9 mouse cellular contexts compared by ENCODE assay signal in the genomic region with DNA sequence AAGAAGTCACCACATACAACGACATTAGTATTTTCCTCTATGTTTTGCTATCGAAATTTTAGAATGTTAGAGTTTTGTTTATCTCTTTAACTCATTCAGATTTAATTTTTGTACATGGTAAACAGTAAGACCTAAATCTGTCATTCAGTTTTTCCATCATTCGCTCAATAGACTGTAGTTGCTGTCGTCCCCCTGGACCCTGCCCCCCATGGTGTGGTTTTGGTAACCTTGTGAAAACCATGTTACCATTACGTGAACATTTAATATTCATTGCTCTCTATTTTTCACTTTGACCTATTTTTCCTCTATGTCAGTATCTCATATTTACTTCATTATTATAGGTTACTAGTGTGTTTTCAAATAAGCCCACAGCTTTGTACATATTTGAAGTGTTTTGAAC. TPM values are rescaled to one million over a fixed set of nuclear protein-coding genes. Genes with fewer than 3 reads are reported as not detected.
DNase-seq lines count a peak whose midpoint lies in the region; ATAC-seq and TF ChIP-seq lines count a peak whose summit lies in the region.
"Had no signal": no experiment of that assay in that cellular context is flagged by ENCODE, and none has a peak within 500 bp of the region (broad histone marks: within the 10 kb centered on the region; RNA-seq: fewer than 3 reads in every experiment).

No protein-coding gene starts in this region.

- H3K4me1 ChIP-seq in lung, embryonic 14.5 days (ENCODE audit: insufficient read depth), result no peaks in the 10 kb centered on the region
- peaks cover 1% of the 10 kb centered on the region; the same call in 1 of the 2 replicates for H3K4me1 ChIP-seq in embryonic facial prominence, embryonic 14.5 days (ENCODE audit: control insufficient read depth, insufficient read depth, low read length)
- H3K4me1 ChIP-seq in intestine, embryonic 15.5 days (replicated peaks), result peaks cover 3% of the 10 kb centered on the region; the same call in 1 of the 2 replicates
- 0 out of 2 replicates have a peak, but pooled peaks cover 3% of the 10 kb centered on the region for H3K4me1 ChIP-seq in neural tube, embryonic 12.5 days

- H3K27me3 ChIP-seq in lung, embryonic 14.5 days (ENCODE audit: insufficient read depth, low read length), result no peaks in the 10 kb centered on the region
- no peaks in the 10 kb centered on the region for H3K27me3 ChIP-seq in embryonic facial prominence, embryonic 14.5 days (replicated peaks; ENCODE audit: control insufficient read depth, insufficient read depth, low read length)
- H3K27me3 ChIP-seq in intestine, embryonic 15.5 days (replicated peaks), result no peaks in the 10 kb centered on the region
- H3K27me3 ChIP-seq in neural tube, embryonic 12.5 days (replicated peaks), result no peaks in the 10 kb centered on the region

- WGBS in lung, embryonic 14.5 days, result 22% methylated on average over 5 of the region's 5 CpGs
- WGBS in embryonic facial prominence, embryonic 14.5 days, result 18% methylated on average over 5 of the region's 5 CpGs
- 24% methylated on average over 5 of the region's 5 CpGs for WGBS in intestine, embryonic 15.5 days
- WGBS in neural tube, embryonic 12.5 days, result 22% methylated on average over 5 of the region's 5 CpGs

- DNase-seq in lung, embryonic 14.5 days, result no peak
- no peak for DNase-seq in lung, postnatal 4 days
- DNase-seq in embryonic facial prominence, embryonic 14.5 days (ENCODE audit: low spot score), result no peak
- DNase-seq in thymus, postnatal 4 days, result no peak
- no peak for DNase-seq in layer of hippocampus, adult 8-10 months (ENCODE audit: low spot score in 2 of 2)
- no peak for DNase-seq in kidney, adult 11 months

- H3K36me3 ChIP-seq in lung, embryonic 14.5 days (ENCODE audit: insufficient read depth), result no peaks in the 10 kb centered on the region
- no peaks in the 10 kb centered on the region for H3K36me3 ChIP-seq in embryonic facial prominence, embryonic 14.5 days (ENCODE audit: control insufficient read depth, insufficient read depth, low read length)
- no peaks in the 10 kb centered on the region for H3K36me3 ChIP-seq in intestine, embryonic 15.5 days
- no peaks in the 10 kb centered on the region for H3K36me3 ChIP-seq in neural tube, embryonic 12.5 days

- peak overlapping the region; percentile 44 for H3K4me3 ChIP-seq in lung, embryonic 14.5 days (ENCODE audit: low read depth, low read length)
- peak overlapping the region; percentile 47 for H3K4me3 ChIP-seq in embryonic facial prominence, embryonic 14.5 days (ENCODE audit: low read depth, low read length)
- peak overlapping the region; percentile 22 for H3K4me3 ChIP-seq in intestine, embryonic 15.5 days (replicated peaks)
- H3K4me3 ChIP-seq in neural tube, embryonic 12.5 days, result peak overlapping the region; percentile 36

- no peaks in the 10 kb centered on the region for H3K9me3 ChIP-seq in lung, embryonic 14.5 days (ENCODE audit: low read depth, low read length)
- no peaks in the 10 kb centered on the region for H3K9me3 ChIP-seq in embryonic facial prominence, embryonic 14.5 days (ENCODE audit: control insufficient read depth, low read length)
- no peaks in the 10 kb centered on the region for H3K9me3 ChIP-seq in intestine, embryonic 15.5 days
- H3K9me3 ChIP-seq in neural tube, embryonic 12.5 days, result no peaks in the 10 kb centered on the region

- no peak overlapping the region for H3K9ac ChIP-seq in lung, embryonic 14.5 days
- peak overlapping the region; percentile 54; the same call in 1 of the 2 replicates for H3K9ac ChIP-seq in embryonic facial prominence, embryonic 14.5 days (ENCODE audit: low read depth, low read length)
- no peak overlapping the region for H3K9ac ChIP-seq in intestine, embryonic 15.5 days
- H3K9ac ChIP-seq in neural tube, embryonic 12.5 days, result no peak overlapping the region

- no peak for TF ChIP-seq CTCF in lung, embryonic 14.5 days (IDR thresholded peaks at IDR 0.05; ENCODE audit: low read depth)

- H3K4me2 ChIP-seq in lung, embryonic 14.5 days, result peak overlapping the region; percentile 54
- H3K4me2 ChIP-seq in embryonic facial prominence, embryonic 14.5 days (ENCODE audit: low read depth, low read length), result peak overlapping the region; percentile 53
- H3K4me2 ChIP-seq in intestine, embryonic 15.5 days (replicated peaks), result peak overlapping the region; percentile 41
- H3K4me2 ChIP-seq in neural tube, embryonic 12.5 days (replicated peaks), result peak overlapping the region; percentile 62

- no peak overlapping the region for H3K27ac ChIP-seq in lung, embryonic 14.5 days (ENCODE audit: low read depth)
- H3K27ac ChIP-seq in embryonic facial prominence, embryonic 14.5 days (replicated peaks; ENCODE audit: low read depth, low read length), result peak overlapping the region; percentile 67
- no peak overlapping the region for H3K27ac ChIP-seq in intestine, embryonic 15.5 days
- no peak overlapping the region for H3K27ac ChIP-seq in neural tube, embryonic 12.5 days

- ATAC-seq in lung, embryonic 14.5 days (ENCODE audit: insufficient read depth), result no peak
- ATAC-seq in embryonic facial prominence, embryonic 14.5 days (ENCODE audit: low read depth), result no peak
- no peak for ATAC-seq in intestine, embryonic 15.5 days
- no peak for ATAC-seq in neural tube, embryonic 12.5 days (ENCODE audit: low FRiP score, low read depth)

RNA-seq across cellular contexts. Expression of gene Klrb1c, which starts 24.4 kb away (rescaled TPM):
- 0.26 and 0.32 TPM in 2 replicates for polyA plus RNA-seq in lung, embryonic 14.5 days (2014; fragmentation: Nextera tagmentation; extraction: Ambion mirVana)
- polyA plus RNA-seq in embryonic facial prominence, embryonic 14.5 days (2014; fragmentation: Nextera tagmentation; extraction: Ambion mirVana), result 0.14 TPM in 1 of 2 replicates, not detected in the other
- polyA plus RNA-seq in intestine, embryonic 15.5 days (2015; fragmentation: Nextera tagmentation; extraction: Ambion mirVana), result 0.30 and 0.34 TPM in 2 replicates
- 0.11 TPM in 1 of 2 replicates, not detected in the other for polyA plus RNA-seq in neural tube, embryonic 12.5 days (2016; fragmentation: Nextera tagmentation; extraction: Ambion mirVana)
- under 1 TPM in 2 of 4 experiments, not detected in 2; 0.12 to 0.25 TPM for total RNA-seq in layer of hippocampus, adult 8-10 months (2022)

RNA-seq across cellular contexts. Expression of gene Klrb1, which starts 41.7 kb away (rescaled TPM):
- not detected in 2 replicates for polyA plus RNA-seq in lung, embryonic 14.5 days (2014; fragmentation: Nextera tagmentation; extraction: Ambion mirVana)
- not detected in 2 replicates for polyA plus RNA-seq in embryonic facial prominence, embryonic 14.5 days (2014; fragmentation: Nextera tagmentation; extraction: Ambion mirVana)
- polyA plus RNA-seq in intestine, embryonic 15.5 days (2015; fragmentation: Nextera tagmentation; extraction: Ambion mirVana), result not detected in 2 replicates
- not detected in 2 replicates for polyA plus RNA-seq in neural tube, embryonic 12.5 days (2016; fragmentation: Nextera tagmentation; extraction: Ambion mirVana)
- under 1 TPM in 2 of 4 experiments, not detected in 2; 0.52 to 0.66 TPM for total RNA-seq in layer of hippocampus, adult 8-10 months (2022)
- total RNA-seq: adrenal gland, postnatal 14 days had no signal
